Mouse (Mus musculus): Measurements from ENCODE around the gene Pebp1. TPM values are rescaled to one million over a fixed set of nuclear protein-coding genes. Genes with fewer than 3 reads are reported as not detected.
"Not testable (repeated sequence)": the region's sequence is repeated elsewhere in the genome, so short reads cannot be mapped to it uniquely, and the experiment has no call there.

Pebp1 gene
- 100 to 1,000 TPM; 762 to 788 TPM for total RNA-seq (2021)
- long read RNA-seq, experiment 1, transcript Pebp1-201 (4 exons, 1,240 nt), result major isoform, 618 of 638 reads
- long read RNA-seq, experiment 1, partial matches to known transcripts, result 20 of 638 reads
- long read RNA-seq, experiment 1, other reads (novel, unspliced or antisense), result 0 of 638 reads
- long read RNA-seq, experiment 2, transcript Pebp1-201 (4 exons, 1,240 nt), result major isoform, 1,004 of 1,049 reads
- long read RNA-seq, experiment 2, partial matches to known transcripts, result 18 of 1,049 reads
- long read RNA-seq, experiment 2, other reads (novel, unspliced or antisense), result 27 of 1,049 reads

DNA sequence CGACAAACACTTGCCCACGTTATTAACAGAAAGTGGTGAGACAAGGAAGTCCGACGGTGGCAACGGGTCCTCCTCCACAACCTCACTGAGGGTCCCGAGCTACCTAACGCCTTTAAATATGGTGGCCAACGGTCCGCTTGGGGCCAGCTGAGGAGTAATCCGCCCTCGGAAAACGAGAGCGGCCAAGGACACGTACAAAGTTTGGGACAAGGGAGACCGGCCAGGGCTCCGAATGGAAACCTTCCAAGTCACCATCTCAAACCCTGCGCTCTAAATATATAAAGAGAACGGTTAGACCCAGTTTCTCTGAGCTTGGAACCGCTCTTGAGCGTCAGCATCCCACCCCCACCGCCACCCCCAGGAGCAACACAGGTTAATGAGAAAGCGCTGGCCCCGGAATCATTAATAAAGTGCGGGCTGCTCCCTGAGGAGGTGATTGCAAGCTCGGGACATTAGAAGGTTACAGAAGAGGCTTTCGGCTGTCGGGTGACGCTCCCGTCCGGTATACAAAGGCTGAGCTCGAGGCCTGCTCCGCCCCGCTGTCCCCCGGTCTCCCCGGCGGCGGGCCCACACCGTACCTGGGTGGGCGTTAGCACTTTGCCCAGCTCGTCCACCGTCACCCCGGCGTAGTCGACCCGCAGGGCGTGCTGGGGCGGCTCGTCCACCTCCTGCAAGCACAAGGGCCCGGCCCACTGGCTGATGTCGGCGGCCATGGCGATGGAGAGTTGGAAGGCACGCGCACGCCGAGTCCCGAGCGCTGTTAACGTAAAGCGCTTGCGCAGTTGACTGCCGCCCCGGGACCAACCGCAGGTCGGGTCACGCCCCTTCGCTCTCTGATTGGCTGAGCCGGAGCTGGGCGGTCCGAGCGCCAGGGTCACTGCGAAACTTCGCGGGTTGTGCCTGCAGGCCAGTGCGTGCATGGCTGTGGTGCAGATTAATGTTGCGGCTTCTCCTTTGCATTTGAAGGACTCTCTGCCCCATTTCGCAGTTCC, at the start of gene Pebp1:
TSS of gene Pebp1 (minus strand) at position 795 of the 992 bp plus-strand sequence.
- peak; percentile 91 to 95 for DNase-seq (ENCODE audit: low spot score in 2 of 2)

DNA sequence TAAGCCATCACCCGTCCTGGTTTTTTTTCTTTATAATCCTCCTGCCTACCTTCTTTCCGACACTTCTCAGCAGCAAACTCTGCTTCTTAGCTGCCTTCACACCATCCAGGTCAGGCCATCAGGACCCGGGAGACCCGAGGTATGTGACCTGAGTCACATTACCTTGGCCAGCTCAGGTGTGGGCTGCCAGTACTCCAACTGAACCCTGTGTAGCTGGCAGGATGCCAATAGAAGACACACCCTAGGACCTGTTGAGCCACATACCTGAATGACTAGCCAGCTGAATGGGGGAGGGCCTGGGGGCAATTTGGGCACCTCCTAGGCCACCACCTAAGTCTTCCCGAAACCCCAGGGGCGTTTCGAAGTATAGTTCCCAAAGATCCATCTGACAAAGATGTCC, 43.0 kb upstream of the Pebp1 start:
- DNase-seq (ENCODE audit: low spot score in 2 of 2), result no peak

DNA sequence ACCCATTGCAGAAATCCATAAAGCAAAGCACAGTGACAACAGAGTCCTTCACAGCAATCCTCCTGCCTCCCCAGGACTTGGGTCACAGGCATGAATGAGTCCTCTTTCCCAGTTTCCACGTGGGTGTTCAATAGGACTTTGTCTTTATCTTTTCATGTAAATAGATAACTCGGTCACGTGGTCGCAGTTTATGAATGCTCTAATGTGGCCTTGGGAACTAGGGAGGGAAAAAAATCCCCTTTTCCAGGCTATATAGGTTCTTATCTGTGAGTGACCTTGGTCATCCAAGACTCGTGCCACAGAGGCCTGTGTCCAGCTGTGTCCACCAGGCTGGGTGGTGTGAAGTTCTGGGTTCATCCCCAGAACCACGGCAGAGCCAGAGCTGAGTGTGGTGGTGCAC, 39.0 kb upstream of the Pebp1 start:
- DNase-seq (ENCODE audit: low spot score in 2 of 2), result no peak

DNA sequence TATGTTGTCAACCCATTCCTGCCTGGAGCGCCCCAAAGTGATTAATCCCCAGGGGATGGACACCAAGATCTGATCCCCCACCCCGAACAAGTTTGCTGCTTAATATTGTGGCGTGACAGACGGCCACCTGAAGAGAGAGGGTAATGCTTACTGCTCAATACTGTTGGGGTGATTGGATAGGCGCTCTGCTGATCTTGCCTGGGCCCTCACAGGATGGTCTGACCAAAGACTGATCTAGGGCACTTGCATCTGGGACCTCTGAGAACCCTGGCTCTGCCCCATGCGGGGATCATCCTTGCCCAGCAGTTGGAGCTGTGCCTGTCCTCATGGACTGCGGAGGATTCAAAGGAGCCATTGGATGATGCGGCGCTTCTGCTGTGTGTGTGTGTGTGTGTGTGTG, 36.3 kb upstream of the Pebp1 start:
- DNase-seq (ENCODE audit: low spot score in 2 of 2), result no peak

DNA sequence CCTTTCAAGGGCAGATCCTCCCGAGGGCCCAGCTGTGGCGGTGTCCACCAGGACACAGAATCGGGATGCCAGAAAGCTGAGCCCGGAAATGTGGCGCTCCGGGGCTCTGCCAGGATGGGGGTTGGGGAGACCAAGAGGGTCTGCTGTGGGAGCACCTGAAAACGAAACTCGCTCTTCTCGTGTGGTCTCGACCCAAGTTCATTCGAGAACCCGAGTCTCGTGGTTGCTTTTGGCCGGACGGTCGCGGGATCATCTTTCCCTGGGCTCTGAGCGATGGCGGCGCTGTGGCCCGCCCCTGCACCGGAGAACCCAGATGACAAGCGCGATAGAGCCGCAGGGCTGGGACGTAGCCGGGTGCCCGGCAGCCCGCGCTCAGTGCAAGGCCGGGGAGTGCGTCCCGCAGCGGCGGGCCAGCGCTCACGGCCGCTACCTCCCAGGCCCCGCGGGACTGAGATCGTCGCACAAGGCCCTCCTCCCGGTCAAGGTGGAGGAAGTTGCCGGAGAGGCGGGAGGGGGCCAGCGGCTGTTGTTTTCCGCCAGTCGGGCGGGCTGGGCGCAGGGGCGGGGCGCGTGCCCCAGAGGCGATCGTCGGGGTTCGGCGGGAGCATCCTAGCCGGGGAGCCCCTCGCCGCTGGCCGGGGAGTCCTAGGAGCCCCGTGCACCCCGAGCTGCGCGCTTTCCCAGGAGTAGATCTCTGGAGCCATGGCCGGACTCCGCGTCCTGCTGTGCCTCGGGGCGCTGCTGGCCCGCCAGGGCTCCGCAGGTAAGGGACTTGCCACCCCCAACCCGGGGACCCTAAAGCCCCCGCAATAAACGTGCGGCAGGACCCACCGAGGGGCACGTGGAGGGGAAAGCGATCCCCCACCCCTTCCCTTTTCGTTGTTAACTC, 31.6 kb upstream of the Pebp1 start, which contains the start of gene Vsig10:
TSS of gene Vsig10 (plus strand) at position 343 of the 889 bp plus-strand sequence.
- peak; percentile 21 to 49 for DNase-seq (ENCODE audit: low spot score in 2 of 2)

DNA sequence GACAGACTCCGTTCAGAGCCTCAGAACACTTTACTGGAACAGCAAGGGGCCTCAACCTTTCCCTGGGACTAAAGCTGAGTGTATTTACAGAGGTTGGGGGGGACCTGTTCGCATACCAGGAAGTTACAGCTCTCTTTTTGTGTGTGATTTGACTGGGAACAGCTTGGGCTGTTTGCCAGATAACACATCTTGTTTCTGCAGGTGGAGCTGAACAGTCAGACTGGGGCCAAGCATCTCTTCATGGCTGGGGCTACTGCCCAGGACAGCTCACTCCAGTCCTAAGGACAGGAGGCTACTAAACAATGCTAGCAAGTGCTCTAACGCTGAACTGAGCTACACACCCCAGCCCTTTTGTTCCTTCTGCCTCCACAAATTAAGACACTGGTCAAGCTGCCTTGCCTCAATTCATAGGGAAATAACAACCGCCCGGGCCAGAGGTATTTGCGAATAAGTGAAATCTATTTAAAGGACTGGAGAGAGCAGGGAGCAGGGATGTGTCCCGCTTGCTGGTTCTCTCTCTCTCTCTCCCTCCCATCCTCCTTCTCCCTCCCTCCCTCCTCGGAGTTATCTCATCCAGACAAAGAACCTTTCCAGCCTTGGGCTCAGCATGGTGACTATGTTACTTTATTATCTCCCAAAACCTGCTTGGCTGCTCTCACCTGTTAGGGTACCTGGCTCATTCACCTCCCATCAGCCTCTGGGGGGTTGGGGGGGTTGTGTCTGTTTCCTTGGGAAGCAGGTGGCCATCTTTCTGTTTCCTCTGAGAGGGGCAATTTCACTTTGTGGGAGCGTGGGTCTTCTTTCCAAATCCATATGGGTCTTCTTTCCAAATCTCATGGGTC, 27.4 kb upstream of the Pebp1 start:
- DNase-seq (ENCODE audit: low spot score in 2 of 2), result no peak

DNA sequence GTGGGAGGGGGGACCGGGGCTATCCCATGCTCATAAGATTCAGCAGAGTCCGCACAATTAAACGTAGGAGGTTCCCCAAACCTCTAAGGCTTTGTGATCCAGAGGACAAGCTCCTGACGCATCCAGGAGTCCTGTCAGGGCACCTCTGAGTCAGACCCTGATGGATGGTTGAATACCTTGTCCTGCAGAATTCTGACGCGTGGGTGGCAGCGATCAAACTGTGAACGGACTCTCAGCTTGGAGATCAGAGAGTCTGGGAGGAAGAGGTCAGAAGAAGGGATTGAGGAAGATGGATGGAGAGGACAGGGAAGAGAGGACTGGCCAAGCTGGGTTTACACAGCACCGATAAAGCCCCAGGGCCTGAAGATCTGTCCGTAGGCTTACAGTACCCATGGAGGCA, 26.5 kb upstream of the Pebp1 start:
- DNase-seq (ENCODE audit: low spot score in 2 of 2), result no peak

DNA sequence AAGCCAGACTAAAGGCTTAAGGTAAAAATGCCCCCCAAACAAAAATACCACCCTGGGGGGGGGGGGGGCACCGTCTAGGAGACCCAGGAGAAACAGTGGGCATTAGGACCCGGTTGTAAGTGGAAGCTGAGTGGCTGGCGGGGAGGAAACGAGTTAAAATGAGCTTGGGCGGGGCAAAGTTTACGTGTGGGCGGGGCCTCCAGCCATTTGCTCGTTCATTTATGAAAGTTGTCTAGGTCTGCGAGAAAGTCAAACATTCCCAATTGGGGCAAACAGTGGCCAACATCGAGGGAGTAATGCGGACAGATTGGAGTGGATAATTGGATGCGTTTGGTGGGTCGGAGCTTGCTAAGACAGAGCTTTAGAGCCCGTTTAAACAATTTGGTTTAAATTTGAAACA, 26.0 kb upstream of the Pebp1 start:
- DNase-seq (ENCODE audit: low spot score in 2 of 2), result no peak

DNA sequence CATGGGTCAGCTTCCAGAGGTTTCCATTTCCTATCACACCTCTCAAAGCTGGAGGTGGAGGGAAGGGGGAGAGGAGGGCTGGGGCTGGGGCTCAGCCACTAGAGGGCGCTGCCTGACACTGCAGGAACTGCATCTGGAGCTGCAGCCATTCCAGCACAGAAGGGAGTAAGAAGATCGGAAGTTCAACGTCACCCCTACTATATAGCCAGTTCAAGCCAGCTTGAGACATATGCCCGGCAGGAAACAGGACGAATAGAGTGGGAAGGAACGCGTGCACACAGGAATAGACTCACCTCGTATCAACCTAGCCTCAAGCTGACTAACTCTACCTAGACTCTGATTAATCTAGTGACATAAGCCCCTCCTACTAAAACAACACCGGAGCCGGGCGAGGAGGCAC, 20.3 kb upstream of the Pebp1 start:
- peak; percentile 15 to 26 for DNase-seq (ENCODE audit: low spot score in 2 of 2)

DNA sequence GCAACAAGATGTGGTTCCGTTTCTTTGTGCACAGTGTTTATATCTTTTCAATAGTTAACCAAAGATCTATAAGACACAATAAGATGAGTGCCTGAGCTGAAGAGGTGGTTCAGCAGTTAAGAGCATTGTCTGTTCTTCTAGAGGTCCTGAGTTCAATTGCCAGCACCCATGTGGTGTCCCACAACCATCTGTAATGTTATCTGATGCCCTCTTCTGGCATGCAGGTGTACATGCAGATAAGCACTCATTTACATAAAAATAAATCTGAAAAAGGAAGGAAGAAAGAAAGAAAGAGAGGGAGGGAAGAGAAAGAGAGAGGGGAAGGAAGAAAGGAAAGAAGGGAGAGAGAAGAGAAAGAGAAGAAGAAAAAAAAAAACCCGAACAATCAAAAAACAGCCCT, 19.4 kb upstream of the Pebp1 start:
- DNase-seq (ENCODE audit: low spot score in 2 of 2), result no peak

DNA sequence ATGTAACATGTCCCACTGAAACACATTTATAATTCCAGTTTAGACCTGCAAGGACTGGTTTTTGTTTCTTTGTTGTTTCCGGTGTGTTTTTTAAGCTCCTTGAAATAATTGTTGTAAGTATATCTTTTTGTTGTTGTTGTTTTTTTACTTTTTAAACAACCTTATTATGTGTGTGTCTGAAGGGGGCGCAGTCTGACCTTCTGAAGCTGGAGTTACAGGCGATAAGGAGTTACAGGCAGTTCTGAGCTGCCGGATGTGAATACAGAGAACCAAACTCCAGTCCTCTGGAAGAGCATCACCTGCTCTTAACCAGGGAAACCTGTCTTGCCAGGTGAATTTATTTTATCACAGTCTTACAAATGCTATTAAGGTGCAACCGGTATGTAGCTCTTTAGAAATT, 18.3 kb upstream of the Pebp1 start:
- no peak for DNase-seq (ENCODE audit: low spot score in 2 of 2)

DNA sequence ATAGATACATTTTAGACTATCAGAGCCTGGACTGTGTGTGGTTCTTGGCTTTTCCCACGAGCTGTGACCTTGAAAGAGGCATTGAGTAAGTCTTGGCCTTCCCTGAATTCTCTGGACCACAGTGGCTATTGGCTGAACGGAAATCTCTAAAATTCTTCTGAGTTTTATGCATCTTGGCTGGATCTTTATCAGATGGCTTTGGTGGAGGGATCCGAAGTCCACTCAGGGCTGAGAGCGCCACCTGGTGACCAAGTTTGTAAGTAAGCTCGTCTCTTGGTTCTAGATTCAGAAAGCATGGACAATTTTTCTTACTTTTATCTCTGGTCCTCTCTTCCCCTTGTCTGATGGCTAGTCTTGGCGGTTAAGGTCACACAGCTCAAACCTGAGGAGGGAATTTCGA, 17.5 kb upstream of the Pebp1 start:
- DNase-seq (ENCODE audit: low spot score in 2 of 2), result peak; percentile 49 to 69

DNA sequence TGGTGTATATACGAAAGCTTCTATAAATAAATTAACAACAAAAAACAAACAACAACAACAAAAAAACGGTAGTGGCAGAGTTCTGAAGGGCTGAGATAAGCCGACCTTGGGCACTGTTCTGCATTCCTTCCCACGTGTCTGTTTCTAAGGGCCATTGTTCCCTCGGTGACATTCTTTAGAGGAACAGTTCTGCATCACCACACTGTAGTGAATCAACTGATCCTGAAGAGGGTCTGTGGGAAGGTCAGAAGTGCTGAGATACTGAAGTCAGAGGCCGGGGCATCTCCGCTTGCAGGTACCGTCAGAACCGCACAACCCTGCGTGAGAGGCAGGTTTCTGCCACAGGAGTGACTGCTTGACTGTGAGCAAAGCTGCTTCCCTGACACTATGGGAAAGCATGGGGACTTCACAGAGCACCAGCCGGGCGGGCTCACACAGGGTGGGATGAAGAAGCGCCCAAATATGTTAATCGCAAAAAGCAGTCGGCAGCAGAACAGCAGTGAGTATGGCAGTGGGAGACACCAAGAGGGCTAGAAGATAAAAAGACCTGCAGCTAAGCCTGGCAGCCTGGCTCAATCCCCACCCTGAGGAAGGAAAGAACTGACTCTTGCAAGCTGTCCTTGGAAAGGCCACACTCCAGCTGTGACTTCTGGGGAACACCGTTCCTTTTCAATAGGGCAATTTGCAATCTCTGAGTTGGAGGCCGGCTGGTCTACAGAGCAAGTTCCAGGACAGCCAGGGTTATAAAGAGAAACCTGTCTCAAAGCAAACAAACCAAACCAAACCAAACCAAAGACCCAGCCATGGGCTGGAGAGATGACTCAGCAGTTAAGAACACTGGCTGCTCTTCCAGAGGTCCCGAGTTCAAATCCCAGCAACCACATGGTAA, 16.5 kb upstream of the Pebp1 start:
- DNase-seq (ENCODE audit: low spot score in 2 of 2), result no peak

DNA sequence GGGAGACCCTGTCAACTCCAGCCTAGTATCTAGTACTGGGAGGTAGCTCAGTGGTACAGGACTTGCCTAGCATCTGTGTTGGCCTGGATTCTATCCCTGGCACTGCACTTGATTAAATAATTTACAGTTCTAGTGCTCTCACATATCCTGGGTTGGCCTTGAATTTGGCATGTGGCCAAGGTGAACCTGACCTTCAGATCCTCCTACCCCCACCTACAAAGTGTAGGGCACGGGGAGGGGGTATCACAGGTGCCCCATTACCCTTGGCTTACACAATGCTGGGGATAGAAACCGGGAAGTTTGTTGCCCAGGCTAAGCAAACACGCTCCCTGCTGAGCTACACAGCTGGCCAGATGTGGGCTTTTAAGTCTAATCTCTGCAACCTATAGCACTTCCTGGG, 15.5 kb upstream of the Pebp1 start:
- DNase-seq (ENCODE audit: low spot score in 2 of 2), result no peak

DNA sequence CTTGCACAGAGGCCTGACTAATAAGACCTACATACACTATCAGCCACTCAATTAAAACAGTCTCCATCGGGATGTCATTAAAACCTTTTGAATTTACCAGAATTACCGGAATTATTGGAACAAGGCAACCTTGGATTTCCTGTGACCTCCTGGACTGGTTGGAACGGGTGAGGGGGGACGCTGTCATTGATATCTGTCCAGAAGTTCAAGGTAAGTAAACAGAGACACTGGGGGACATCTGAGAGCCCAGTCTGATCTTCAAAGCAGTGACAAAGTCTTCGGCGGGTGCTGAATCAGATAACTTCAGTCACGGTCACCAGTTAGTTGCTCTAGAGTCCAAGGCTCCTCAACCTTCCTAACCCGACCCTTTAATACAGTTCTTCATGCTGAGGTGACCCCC, 7.6 kb upstream of the Pebp1 start:
- DNase-seq (ENCODE audit: low spot score in 2 of 2), result no peak

DNA sequence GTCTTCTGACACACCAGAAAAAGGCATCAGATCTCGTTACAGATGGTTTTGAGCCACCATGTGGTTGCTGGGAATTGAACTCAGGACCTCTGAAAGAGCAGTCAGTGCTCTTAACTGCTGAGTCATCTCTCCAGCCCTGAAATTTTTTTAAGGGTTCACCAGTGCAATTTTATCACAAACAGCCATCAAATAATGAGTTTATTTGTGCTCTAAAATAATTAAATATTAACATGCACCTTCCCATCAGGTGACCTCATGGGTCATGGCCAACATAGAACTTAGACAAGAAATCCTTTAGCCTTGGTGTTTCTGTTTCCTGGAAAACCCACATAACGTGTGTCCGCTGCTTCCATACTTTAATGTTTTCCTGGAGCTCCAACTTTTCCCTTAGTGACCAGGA, 6.4 kb upstream of the Pebp1 start:
- DNase-seq (ENCODE audit: low spot score in 2 of 2), result not testable (repeated sequence)

DNA sequence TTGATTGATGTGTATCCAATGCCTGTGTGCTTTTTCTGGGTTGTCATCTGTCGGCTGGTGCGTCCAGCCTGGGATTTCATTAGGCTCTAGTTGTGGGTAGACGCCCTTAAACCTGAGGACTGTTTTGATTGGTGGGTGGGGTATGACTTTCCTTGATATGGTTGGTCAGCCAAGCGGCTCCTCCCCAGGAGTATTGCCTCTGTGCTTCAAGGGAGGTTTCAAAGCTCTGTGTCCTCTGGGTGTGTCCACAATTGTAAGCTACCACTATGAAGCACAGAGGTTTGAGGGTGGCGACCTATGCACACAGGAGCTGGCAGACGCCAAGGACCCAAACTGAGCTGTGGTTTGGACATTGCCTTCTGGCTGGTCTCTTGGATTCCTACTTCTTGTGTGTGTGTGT, 5.1 kb upstream of the Pebp1 start:
- DNase-seq (ENCODE audit: low spot score in 2 of 2), result no peak

DNA sequence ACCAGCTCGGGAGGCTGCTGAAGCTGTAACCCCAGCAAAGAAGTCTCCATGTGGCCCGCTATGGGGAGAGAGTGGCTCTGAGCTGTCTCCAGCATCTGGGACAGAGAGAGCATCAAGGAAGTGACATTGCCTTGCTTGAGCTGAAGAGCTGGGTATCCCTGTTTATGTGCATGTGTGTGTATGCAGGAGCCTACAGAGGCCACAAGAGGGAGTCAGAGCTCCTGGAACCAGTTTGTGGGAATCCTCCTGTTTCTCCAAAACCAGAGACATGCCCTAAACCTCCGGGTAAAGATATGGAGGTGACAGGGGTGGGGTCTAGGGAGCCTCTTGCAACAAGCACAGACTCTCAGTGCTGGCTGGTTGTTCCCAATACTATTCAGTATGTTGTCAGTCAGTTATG, 3.9 kb upstream of the Pebp1 start:
- no peak for DNase-seq (ENCODE audit: low spot score in 2 of 2)

DNA sequence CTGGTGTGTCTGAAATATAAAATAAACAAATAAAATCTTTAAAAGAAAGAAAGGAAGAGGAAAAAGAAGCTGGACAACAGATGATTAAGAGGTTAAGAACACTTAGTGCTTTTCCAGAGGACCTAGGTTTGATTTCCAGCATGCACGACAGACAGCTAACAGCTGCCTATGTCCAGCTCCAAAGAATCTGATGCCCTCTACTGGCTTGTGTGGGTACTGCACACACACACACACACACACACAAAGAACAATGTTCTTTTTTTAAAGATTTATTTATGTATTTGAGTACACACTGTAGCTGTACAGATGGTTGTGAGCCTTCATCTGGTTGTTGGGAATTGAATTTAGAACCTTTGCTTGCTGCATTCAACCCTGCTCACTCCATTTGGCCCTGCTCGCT, 2.7 kb upstream of the Pebp1 start:
- no peak for DNase-seq (ENCODE audit: low spot score in 2 of 2)
